Mouse (Mus musculus) liver, embryonic 13.5 days (tissue): Measurements from ENCODE around the gene Mterf1b. TPM values are rescaled to one million over a fixed set of nuclear protein-coding genes. Genes with fewer than 3 reads are reported as not detected.

Experiments
- polyA plus RNA-seq: library from polyadenylated mRNA; unstranded; fragments of >200 nt; fragmentation: Nextera tagmentation; extraction: Ambion mirVana; gene quantifications from 2 replicates; pipeline ENCODE4 v1.2.1, GENCODE M21; 2015

The Mterf1b gene
- polyA plus RNA-seq, 1 experiment from 2014 or later: 2.6 TPM

Other genes with a start within 250 kb of the Mterf1b start
- 46.9 and 60.3 TPM in 2 replicates for gene Cyp51, start 87.6 kb upstream of the Mterf1b start, polyA plus RNA-seq